Mouse (Mus musculus) right cerebral cortex, postnatal 10 days (tissue): ENCODE measurements at regions not wholly inside any gene's neighbourhood (a gene's known extent, or its start where the extent isn't known, plus 50 kb on each side); places are given as distances from the start of the nearest gene placed in this dataset.

Source experiments
- DNase-seq, 2 experiments: peaks; one replicate each; pipeline ENCODE4 v3.0.0; 2021; ENCODE audit warnings: low spot score in 2 of 2

DNA sequence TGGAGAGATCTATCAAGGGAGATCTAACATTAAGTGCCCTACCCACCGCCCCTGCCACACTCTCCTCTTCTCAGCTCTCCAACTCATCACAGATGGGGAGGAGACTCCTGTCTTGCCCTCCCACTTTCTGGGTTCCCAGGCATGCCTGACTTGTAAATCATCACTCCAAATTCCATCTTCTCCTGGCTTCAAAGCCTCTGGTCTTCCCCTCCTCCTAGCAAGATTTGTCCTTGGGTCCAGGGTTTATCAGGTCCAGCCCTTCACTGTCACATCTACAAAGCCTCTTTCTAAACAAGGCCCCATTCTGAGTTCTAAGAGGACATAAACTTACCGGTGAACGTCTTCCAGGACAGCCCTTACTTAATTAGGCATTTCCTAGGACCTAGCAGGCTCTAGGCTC is 73.3 kb upstream of the Col5a1 start:
- DNase-seq = no peak

DNA sequence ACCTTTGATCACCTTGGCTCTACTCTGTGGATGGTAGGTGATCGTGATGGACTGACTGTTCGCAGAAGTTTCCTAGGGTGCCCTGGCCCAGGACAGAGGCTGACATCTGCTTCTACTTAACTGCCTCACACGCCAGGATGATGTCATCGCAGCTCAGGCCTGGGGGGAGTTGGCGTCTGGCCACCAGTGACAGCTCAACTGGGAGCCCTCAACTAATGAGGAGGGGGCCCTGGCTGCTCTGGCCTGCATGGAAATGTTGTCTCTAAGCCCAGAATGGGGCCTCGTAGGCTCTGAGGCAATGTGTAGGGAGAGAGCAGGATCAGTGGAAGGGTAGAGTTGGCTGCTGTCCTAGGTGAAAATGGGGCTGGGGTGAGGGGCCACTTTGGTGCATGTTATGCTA is 72.9 kb upstream of the Col5a1 start:
- peak in 1 of 2 experiments; percentile 29 for DNase-seq

DNA sequence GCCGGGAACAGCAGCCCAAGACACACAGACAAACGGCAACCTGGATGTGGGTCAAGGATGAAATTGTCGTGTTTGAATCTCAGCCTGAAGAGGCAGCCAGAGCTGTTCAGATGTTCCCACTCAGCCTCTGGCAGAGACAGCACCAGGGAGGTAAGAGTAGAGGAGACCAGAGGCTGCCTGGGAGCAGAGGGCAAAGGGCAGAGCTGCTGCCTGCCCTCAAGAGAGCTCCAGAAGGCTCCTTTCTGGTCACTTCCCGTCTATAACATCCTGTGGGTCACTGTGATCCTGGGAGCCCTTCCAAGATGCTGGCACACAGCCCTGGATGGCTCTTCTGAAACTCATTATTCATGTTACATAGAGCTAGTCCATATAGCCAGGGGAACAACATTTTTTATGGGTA is 67.6 kb upstream of the Col5a1 start:
- DNase-seq = no peak

DNA sequence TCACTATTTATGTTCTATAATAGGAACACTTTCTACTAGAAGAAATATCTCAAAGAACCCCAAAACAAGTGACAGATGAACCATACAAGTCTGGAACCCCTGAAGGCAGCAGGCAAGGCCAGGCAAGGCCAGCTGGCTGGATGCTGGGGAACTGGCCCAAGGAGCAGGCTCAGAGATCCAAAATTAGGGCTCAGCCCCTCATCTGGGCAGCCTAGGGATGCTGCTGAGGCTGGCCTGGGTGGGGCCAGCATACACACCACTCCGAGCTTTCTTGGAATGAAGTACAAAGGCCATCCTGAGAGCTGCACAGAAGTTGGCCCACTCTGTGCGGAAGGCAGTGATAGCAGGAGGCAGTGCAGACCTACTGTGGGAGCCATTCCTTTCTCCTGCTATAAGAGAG is 59.4 kb upstream of the Col5a1 start:
- no peak for DNase-seq

DNA sequence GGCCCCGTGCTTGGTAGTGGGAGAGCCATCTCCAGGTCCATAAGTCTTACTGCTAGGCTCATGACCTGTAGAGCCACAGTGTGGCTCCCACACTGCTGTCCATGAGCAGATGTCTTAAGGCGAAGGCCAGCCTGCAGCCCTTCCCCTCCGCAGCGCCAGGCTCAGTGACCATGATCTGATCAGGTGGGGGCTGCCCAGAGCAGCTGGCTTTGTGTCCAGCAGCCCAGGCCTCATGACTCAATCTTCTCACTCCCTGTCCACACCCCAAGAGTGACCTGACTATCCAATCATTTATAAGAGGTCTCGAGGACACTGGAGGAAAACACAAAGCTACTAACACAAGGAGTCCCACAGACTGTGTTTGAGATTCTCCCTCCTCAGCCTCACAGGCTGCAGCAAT is 58.6 kb upstream of the Col5a1 start:
- DNase-seq = no peak

DNA sequence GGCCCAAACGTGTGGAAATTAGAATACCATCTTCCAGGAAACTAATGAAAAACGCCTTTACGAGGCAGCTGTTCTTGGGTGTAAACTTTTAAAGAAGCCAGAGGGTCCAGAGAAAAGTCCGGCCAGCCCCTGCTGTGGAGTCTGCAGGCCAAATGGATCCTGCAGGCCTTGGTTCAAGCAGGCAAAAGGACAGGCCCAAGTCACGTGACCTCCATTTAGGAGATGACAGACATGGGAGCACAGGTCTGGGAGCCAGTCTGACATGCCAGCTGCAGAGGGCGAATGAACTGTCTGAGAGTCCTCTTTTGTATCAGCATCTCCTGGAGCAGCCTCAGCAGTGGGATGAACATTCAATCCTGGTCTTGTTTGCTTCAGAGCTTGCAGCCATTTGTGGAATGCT is 58.0 kb upstream of the Col5a1 start:
- no peak for DNase-seq

DNA sequence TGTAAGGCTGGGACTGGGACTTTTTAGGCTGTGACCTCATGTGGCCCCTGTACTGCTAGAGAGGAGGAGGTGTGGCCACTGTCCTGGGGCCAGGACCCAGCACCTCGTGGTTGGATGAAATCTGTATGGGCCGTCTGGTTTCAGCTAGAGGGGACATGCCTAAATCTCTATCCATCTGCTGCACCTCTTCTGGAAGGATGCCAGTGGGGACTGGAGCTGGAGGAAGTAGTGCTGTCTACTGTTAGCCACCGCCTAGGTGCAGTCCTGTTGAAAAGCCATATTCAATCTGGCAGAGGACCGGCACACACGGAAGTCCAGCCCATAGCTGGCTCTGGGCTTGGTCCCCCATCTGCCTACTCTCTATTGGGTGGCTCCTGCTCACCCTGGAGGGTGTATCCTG is 56.7 kb upstream of the Col5a1 start:
- DNase-seq = no peak

DNA sequence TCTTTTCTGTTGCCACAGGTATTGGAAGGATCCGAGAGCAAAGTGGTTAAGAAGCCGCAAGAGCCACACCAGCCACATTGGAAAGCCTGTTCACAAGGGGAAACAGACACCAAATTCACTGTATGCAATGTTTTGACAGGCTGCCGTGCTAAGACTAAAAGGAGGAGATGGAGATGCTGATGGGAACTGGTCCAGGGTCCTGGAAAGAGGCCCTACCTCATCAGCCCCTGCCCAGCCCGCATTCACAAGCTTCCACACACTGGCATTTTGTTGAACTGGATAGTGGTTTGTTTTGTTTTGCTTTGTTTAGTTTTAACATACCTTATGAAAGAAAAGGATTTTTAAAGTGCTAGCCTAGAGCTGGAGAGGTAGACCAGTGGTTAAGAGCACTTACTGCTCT is 51.3 kb upstream of the Col5a1 start:
- DNase-seq = no peak

DNA sequence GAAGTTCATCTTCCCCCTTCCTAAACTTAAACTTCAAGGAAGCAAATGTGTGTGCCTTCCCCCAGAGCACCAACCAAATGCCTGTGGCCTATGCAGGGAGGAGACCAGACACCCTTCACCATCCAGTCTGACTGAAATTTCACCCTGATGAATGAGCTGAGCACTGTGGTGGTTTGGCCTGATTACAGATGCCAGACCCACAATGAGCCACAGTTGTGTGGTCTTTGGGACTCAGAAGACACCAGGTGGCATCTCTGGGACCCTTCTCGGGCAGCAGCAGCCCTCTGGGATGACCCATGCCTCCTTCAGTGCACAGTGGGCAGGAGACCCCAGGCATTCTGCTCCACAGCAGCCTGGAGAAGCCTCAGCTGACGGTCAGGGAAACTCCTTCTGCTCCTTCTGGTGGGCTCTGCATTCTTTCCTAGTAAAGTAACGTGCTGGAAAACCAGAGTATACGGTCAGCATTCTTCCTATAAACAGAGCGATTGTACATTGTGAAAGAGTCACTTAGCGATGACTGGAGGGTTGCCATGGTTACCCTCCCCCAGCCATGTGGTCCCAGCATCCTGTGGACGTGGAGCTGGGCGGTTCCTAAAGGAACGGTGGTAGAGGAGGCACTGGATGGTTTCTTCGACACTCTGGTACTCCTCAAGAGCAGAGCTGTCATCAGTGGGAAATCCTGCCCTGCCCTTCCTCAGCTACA is 50.3 kb upstream of the Col5a1 start:
- DNase-seq = peak; percentile 77 to 88
